Mouse (Mus musculus) cerebellum, adult 2 months (tissue): Measurements from ENCODE around the gene Olfr1176. TPM values are rescaled to one million over a fixed set of nuclear protein-coding genes. Genes with fewer than 3 reads are reported as not detected.

Experiments
- DNase-seq, 2 experiments: peaks; one replicate each; pipeline ENCODE4 v3.0.0; 2021
- H3K27ac ChIP-seq: fragments of 200-500 bp; 2 replicates; pipeline ENCODE4 v1.5.1; 2012; ENCODE audit warnings: low read length, control low read depth, inconsistent platforms; ENCODE audit not compliant: insufficient read depth
- H3K27me3 ChIP-seq: fragments of 200-500 bp; 2 replicates; pipeline ENCODE4 v1.6.1; 2012; ENCODE audit warnings: inconsistent platforms, mild to moderate bottlenecking, low read length, moderate library complexity; ENCODE audit not compliant: control insufficient read depth, insufficient read depth
- H3K4me1 ChIP-seq: fragments of 200-500 bp; 2 replicates; pipeline ENCODE4 v1.6.1; 2011; ENCODE audit warnings: low read length; ENCODE audit not compliant: control insufficient read depth, insufficient read depth
- H3K4me3 ChIP-seq: fragments of 200-500 bp; replicated peaks from 2 replicates; pipeline ENCODE3; 2011; ENCODE audit warnings: mild to moderate bottlenecking, low read depth, low read length, control low read depth; ENCODE audit not compliant: insufficient read depth
- CTCF ChIP-seq: fragments of 200-500 bp; IDR thresholded peaks from 2 replicates; pipeline ENCODE4 v1.5.1; 2011; ENCODE audit warnings: low read depth, mild to moderate bottlenecking, control low read depth, low read length, moderate library complexity, borderline replicate concordance; ENCODE audit not compliant: insufficient read depth
- POLR2A ChIP-seq: fragments of 200-500 bp; IDR thresholded peaks from 2 replicates; pipeline ENCODE4 v1.6.1; 2011; ENCODE audit warnings: low read length, control low read depth, borderline replicate concordance; ENCODE audit not compliant: insufficient read depth
- WGBS: fragments of 180-500 bp; shearing (Covaris S2); methylation state at CpG from one replicate; pipeline ENCODE4 v1.1.7; 2018; 5-methylcytosine and 5-hydroxymethylcytosine counted together
- polyA plus RNA-seq: library from polyadenylated mRNA; depleted of rRNA; stranded (reverse); fragments of >200 nt; gene quantifications from 2 replicates; pipeline ENCODE4 v1.2.3, GENCODE M21; 2012; rRNA removed

The Olfr1176 gene
- not detected in 2 replicates for polyA plus RNA-seq

DNA sequence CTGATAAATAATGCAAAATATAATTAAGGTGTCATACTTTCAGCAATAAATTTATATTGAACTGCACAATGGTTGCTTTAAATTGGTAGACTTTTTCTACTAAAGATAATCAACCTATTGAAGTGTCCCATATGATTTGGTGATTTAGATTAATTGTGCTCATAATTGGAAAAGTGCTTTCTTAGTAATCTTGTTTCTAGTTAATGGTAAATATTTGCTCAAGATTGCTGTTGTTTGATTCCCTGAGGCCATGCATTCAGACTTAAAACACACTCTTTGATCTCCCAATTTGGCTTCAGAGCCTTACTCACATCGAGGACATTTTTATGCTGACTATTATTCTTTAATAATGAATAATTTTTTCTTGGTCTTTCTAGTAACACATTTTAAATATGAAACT, at the start of gene Olfr1176:
Olfr1176 (plus strand) TSS at position 301 of the 400 bp plus-strand sequence.
- Histone ChIP-seq H3K4me1 (no peaks in the 10 kb centered on the region), H3K27me3 (no peaks in the 10 kb centered on the region), H3K27ac (no peak within 1 kb of the TSS), H3K4me3 (no peak within 1 kb of the TSS)
- TF ChIP-seq CTCF (no peak), POLR2A (no peak)
- 80% methylated on average over 1 of the region's 1 CpGs for WGBS
- no peak for DNase-seq

DNA sequence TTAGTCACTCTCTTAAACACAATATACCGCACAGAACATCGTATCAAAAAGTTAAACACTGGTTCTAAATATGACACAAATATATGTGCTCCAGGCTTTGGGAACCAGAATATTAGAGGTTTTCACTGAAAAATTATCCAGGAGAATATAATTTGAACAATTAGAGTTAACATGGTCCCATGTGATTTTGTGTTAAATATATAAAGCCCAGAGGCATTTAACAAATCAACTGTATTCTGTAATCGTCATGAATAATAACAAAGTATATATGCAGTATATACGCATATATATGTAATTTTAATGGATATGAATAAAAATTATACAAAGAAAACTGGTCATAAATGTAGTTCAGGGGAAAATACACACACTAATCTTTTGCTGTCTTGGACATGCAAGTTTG, 21.5 kb upstream of the Olfr1176 start, which contains the start of gene Olfr1174-ps:
Olfr1174-ps (minus strand) TSS at position 101 of the 400 bp plus-strand sequence.
- H3K27ac ChIP-seq: no peak within 1 kb of the TSS
- WGBS: 92% methylated on average over 4 of the region's 4 CpGs
- no peaks in the 10 kb centered on the region for H3K4me1 ChIP-seq
- H3K27me3 ChIP-seq: no peaks in the 10 kb centered on the region
- no peak for DNase-seq
- TF ChIP-seq CTCF: no peak
- TF ChIP-seq POLR2A: no peak
- H3K4me3 ChIP-seq: no peak within 1 kb of the TSS

DNA sequence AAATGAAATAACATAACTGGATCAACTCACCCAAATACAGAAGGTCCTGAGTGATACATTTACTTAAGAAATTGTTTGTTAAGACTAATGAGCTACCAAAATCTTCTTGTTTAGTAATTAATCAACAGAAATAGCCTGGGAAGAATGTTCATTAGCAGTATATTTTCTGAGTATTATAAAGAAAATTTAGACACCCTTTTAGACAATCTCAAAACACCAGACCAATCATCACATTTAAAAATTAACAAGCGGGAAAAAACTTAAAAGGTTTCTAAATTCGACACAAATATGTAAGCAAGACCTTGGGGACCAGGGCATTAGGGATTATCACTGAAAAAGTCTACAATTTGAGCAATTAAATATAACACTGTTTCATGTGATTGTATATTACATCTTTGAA, 9.4 kb upstream of the Olfr1176 start, which contains the start of gene Olfr1175-ps:
Olfr1175-ps (minus strand) TSS at position 101 of the 400 bp plus-strand sequence.
- H3K4me1 ChIP-seq: no peaks in the 10 kb centered on the region
- WGBS: 88% methylated on average over 2 of the region's 2 CpGs
- H3K27ac ChIP-seq: no peak within 1 kb of the TSS
- no peak for DNase-seq
- no peaks in the 10 kb centered on the region for H3K27me3 ChIP-seq
- no peak for TF ChIP-seq POLR2A
- no peak for TF ChIP-seq CTCF
- no peak within 1 kb of the TSS for H3K4me3 ChIP-seq

DNA sequence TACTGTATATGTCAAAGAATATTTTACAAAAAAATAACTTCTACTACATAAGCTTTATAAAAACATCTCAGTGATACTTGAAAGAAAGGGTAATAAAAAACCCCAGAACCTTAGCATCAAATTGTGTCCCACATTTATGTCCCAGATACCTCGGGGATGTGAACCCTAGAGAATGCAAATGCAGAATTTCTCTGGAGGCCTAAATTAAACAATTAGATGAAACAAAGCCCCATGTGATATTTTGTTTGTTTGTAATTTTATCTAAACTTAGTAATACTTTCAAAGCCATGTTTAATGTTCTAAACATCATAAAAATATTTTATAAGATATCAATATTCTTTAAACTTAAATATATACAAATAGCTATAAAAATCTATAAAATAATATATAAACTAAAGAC, 9.9 kb downstream of the Olfr1176 start, which contains the start of gene Olfr1177-ps:
Olfr1177-ps (minus strand) TSS at position 101 of the 400 bp plus-strand sequence.
- DNase-seq: no peak
- no peaks in the 10 kb centered on the region for H3K4me1 ChIP-seq
- 76% methylated on average over 1 of the region's 1 CpGs for WGBS
- H3K4me3 ChIP-seq: no peak within 1 kb of the TSS
- no peak within 1 kb of the TSS for H3K27ac ChIP-seq
- no peaks in the 10 kb centered on the region for H3K27me3 ChIP-seq
- TF ChIP-seq POLR2A: no peak
- no peak for TF ChIP-seq CTCF

DNA sequence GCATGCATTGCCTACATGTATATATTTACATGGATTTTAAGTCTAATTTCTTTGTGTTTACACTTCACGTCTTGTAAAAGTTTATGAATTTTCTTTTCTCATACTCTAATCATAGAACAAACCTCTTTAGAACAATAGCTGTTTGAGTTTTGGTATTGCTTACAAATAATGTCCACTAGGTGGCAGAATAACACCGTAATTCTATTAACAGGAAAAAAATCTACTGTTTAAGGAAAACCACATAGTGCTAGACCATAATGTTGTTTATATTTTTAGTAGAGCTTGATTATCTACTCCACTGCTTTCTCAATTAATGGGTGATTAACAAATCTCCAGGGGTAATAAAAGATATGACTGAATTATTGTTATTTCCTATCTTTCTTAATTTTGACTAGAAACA, 19.8 kb downstream of the Olfr1176 start:
- DNase-seq: peak in 1 of 2 experiments; percentile 1
- H3K27ac ChIP-seq: no peak overlapping the region
- H3K27me3 ChIP-seq: no peaks in the 10 kb centered on the region
- no peak overlapping the region for H3K4me3 ChIP-seq
- WGBS: 2% methylated on average over 2 of the region's 2 CpGs
- H3K4me1 ChIP-seq: no peaks in the 10 kb centered on the region
- TF ChIP-seq CTCF (peak; percentile 13; the same call in 1 of the 2 replicates), POLR2A (no peak)

DNA sequence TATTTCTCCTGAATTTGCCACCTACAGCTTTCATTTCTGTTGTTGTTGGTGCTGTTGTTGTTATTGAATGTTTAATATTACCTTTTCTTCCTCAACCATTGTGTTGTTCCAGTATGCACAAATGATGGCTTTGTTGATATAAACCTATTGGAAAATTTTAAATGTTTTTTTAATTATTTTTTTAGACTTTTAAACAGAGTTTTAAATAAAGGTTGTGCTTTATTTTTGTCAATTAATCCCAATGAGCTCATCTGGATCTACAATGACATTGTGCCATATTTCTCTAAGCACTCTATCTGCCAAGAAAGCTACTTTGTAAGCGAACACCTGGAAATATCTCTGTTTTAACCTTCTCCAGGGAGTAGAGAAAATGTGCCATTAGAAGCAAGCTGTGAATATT, 50.2 kb downstream of the Olfr1176 start, which contains the start of gene Olfr1178:
Olfr1178 (plus strand) TSS at position 301 of the 400 bp plus-strand sequence.
- WGBS: 82% methylated on average over 1 of the region's 1 CpGs
- H3K27me3 ChIP-seq: no peaks in the 10 kb centered on the region

More for the DNA sequence above, 50.2 kb downstream of the Olfr1176 start, which contains the start of gene Olfr1178:
- Histone ChIP-seq H3K4me1 (no peaks in the 10 kb centered on the region), H3K4me3 (no peak within 1 kb of the TSS), H3K27ac (no peak within 1 kb of the TSS)
- TF ChIP-seq POLR2A (no peak), CTCF (no peak)
- DNase-seq: no peak

Other genes with a start within 250 kb of the Olfr1176 start
- gene Olfr1164, start 242.8 kb upstream of the Olfr1176 start, polyA plus RNA-seq: not detected in 2 replicates
- gene Olfr1166, start 208.4 kb upstream of the Olfr1176 start, polyA plus RNA-seq: not detected in 2 replicates
- not detected in 2 replicates for gene Olfr1167, start 181.5 kb upstream of the Olfr1176 start, polyA plus RNA-seq
- not detected in 2 replicates for gene Olfr1168, start 154.8 kb upstream of the Olfr1176 start, polyA plus RNA-seq
- gene Olfr1170, start 108.4 kb upstream of the Olfr1176 start, polyA plus RNA-seq: not detected in 2 replicates
- gene Olfr1173, start 56.8 kb upstream of the Olfr1176 start, polyA plus RNA-seq: not detected in 2 replicates
- not detected in 2 replicates for gene Olfr1174-ps, start 21.6 kb upstream of the Olfr1176 start, polyA plus RNA-seq
- not detected in 2 replicates for gene Olfr1175-ps, start 9.5 kb upstream of the Olfr1176 start, polyA plus RNA-seq
- not detected in 2 replicates for gene Olfr1177-ps, start 9.8 kb downstream of the Olfr1176 start, polyA plus RNA-seq
- gene Olfr1178, start 50.3 kb downstream of the Olfr1176 start, polyA plus RNA-seq: not detected in 2 replicates
- not detected in 2 replicates for gene Olfr1179, start 69.7 kb downstream of the Olfr1176 start, polyA plus RNA-seq
- gene Olfr1180, start 82.4 kb downstream of the Olfr1176 start, polyA plus RNA-seq: not detected in 2 replicates
- gene Olfr1181, start 89.5 kb downstream of the Olfr1176 start, polyA plus RNA-seq: not detected in 2 replicates
- not detected in 2 replicates for gene Gm13757, start 112.4 kb downstream of the Olfr1176 start, polyA plus RNA-seq
- not detected in 2 replicates for gene Olfr1183, start 118.1 kb downstream of the Olfr1176 start, polyA plus RNA-seq
- gene Olfr1184, start 146.9 kb downstream of the Olfr1176 start, polyA plus RNA-seq: not detected in 2 replicates
- gene Olfr1185-ps1, start 156.6 kb downstream of the Olfr1176 start, polyA plus RNA-seq: not detected in 2 replicates
- gene Olfr1186, start 181.8 kb downstream of the Olfr1176 start, polyA plus RNA-seq: not detected in 2 replicates
- gene Olfr1188, start 220.2 kb downstream of the Olfr1176 start, polyA plus RNA-seq: not detected in 2 replicates
- gene Olfr1189, start 249.7 kb downstream of the Olfr1176 start, polyA plus RNA-seq: not detected in 2 replicates